Mouse (Mus musculus) embryonic fibroblast, embryonic 13.5 days (primary cell): ENCODE results near the gene Ngb.

ENCODE experiments used
- CTCF ChIP-seq: IDR thresholded peaks from 2 replicates; pipeline ENCODE4 v1.5.1; 2011; ENCODE audit warnings: mild to moderate bottlenecking, control low read depth, low read length, moderate library complexity, borderline replicate concordance; ENCODE audit not compliant: insufficient read depth
- POLR2A ChIP-seq: IDR thresholded peaks from 2 replicates; pipeline ENCODE4 v1.6.1; 2011; ENCODE audit warnings: low read depth, mild to moderate bottlenecking, control low read depth, low read length, moderate library complexity

DNA sequence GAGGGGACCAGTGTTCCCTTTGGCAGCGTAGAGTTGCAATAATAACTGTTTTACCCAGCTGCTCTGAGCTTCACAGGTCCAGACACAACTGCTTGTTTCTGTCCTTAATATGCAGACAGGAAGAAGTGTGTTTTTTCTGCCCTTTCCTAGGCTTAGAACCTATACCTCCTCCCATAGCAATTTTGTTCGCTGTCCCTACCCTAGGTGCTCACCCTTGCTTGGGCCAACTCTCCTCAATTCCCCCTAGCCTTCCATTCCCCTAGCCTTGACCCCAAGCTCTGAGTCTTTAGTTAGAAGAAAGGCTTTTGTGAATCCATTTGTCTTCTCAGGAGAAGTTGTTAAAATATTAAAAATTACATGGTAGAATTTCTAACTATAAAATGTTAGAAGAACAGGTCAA, 36.4 kb upstream of the Ngb start:
- TF ChIP-seq POLR2A (no peak), CTCF (no peak)
